In genomic region chr11:81152460-81153160, GRCm38 (mm10) we compare ENCODE assay signal across 8 mouse cellular contexts.
DNase-seq lines count a peak whose midpoint lies in the region; ATAC-seq and TF ChIP-seq lines count a peak whose summit lies in the region.

No protein-coding gene starts in this region.

- H3K9me3 ChIP-seq in heart, embryonic 15.5 days (replicated peaks): no peaks in the 10 kb centered on the region
- no peaks in the 10 kb centered on the region for H3K9me3 ChIP-seq in midbrain, embryonic 11.5 days (ENCODE audit: control insufficient read depth, low read length)

- H3K4me1 ChIP-seq in testis, adult 2 months (ENCODE audit: control insufficient read depth, insufficient read depth, low read length): peaks cover 11% of the 10 kb centered on the region
- peaks cover 25% of the 10 kb centered on the region for H3K4me1 ChIP-seq in heart, embryonic 15.5 days (replicated peaks)
- peaks cover 12% of the 10 kb centered on the region for H3K4me1 ChIP-seq in midbrain, embryonic 11.5 days (ENCODE audit: control insufficient read depth, insufficient read depth, low read length)

- ATAC-seq in heart, embryonic 15.5 days (replicated peaks; ENCODE audit: insufficient number of reproducible peaks, insufficient read depth, low FRiP score, low read depth): peak; percentile 59
- peak; percentile 86 for ATAC-seq in midbrain, embryonic 11.5 days (ENCODE audit: low FRiP score)

- under 1% methylated on average over 53 of the region's 55 CpGs for WGBS in heart, embryonic 15.5 days
- under 1% methylated on average over 42 of the region's 55 CpGs for WGBS in midbrain, embryonic 11.5 days

- H3K4me2 ChIP-seq in heart, embryonic 15.5 days: peak overlapping the region; percentile 93
- peak overlapping the region; percentile 98 for H3K4me2 ChIP-seq in midbrain, embryonic 11.5 days

- no peak for TF ChIP-seq CTCF in testis, adult 2 months (IDR thresholded peaks at IDR 0.05; ENCODE audit: control insufficient read depth, insufficient read depth, insufficient replicate concordance, low read depth, low read length)

- no peak for DNase-seq in testis, postnatal 14 days (ENCODE audit: low spot score)
- DNase-seq in embryo, embryonic 10 days (ENCODE audit: low spot score): peak; percentile 66
- peak; percentile 78 to 79 for DNase-seq in layer of hippocampus, postnatal 14 days (ENCODE audit: low spot score in 2 of 2)
- DNase-seq in midbrain, embryonic 11.5 days (ENCODE audit: low spot score, missing footprints): peak; percentile 95
- DNase-seq in testis, postnatal 10 days (ENCODE audit: low spot score): peak; percentile 56
- no peak for DNase-seq in spleen, postnatal 4 days (ENCODE audit: low spot score in 2 of 2)

- TF ChIP-seq POLR2A in testis, adult 2 months (IDR thresholded peaks at IDR 0.05; ENCODE audit: control insufficient read depth, low read depth, low read length): no peak

- no peaks in the 10 kb centered on the region for H3K36me3 ChIP-seq in testis, adult 2 months (ENCODE audit: control insufficient read depth, insufficient read depth, low read length)
- H3K36me3 ChIP-seq in heart, embryonic 15.5 days: no peaks in the 10 kb centered on the region
- H3K36me3 ChIP-seq in midbrain, embryonic 11.5 days (ENCODE audit: control insufficient read depth, insufficient read depth, low read length): no peaks in the 10 kb centered on the region

- no peak overlapping the region for H3K27ac ChIP-seq in testis, adult 2 months (ENCODE audit: control insufficient read depth, insufficient read depth, low read depth, low read length)
- H3K27ac ChIP-seq in heart, embryonic 15.5 days: no peak overlapping the region
- H3K27ac ChIP-seq in midbrain, embryonic 11.5 days (ENCODE audit: low read depth, low read length): no peak overlapping the region; the same call in 1 of the 2 replicates

- H3K27me3 ChIP-seq in testis, adult 2 months (ENCODE audit: control insufficient read depth, insufficient read depth, low read length): peaks cover 2% of the 10 kb centered on the region; the same call in 1 of the 2 replicates
- H3K27me3 ChIP-seq in heart, embryonic 15.5 days: peaks cover 89% of the 10 kb centered on the region
- H3K27me3 ChIP-seq in midbrain, embryonic 11.5 days (ENCODE audit: control insufficient read depth, insufficient read depth, low read length): peaks cover 21% of the 10 kb centered on the region

- peak overlapping the region; percentile 31 for H3K9ac ChIP-seq in heart, embryonic 15.5 days
- H3K9ac ChIP-seq in midbrain, embryonic 11.5 days (ENCODE audit: low read length): peak overlapping the region; percentile 64

- peak overlapping the region; percentile 11; the same call in 1 of the 2 replicates for H3K4me3 ChIP-seq in testis, adult 2 months (ENCODE audit: control insufficient read depth, low read depth, low read length)
- H3K4me3 ChIP-seq in heart, embryonic 15.5 days: peak overlapping the region; percentile 55
- H3K4me3 ChIP-seq in midbrain, embryonic 11.5 days (ENCODE audit: low read depth, low read length): peak overlapping the region; percentile 62

Comparison
In these comparisons a context has a peak if more than half of its experiments do, and no peak if none do; other contexts are left out.
1. DNase-seq: peak in embryo, embryonic 10 days (single experiment), layer of hippocampus, postnatal 14 days (2 of 2), midbrain, embryonic 11.5 days (single experiment) and testis, postnatal 10 days (single experiment); none in testis, postnatal 14 days (single experiment) and spleen, postnatal 4 days (0 of 2).
2. H3K4me3 ChIP-seq: peak in every context shown above with its lines; median percentile 62 in midbrain, embryonic 11.5 days; 55 in heart, embryonic 15.5 days; 11 in testis, adult 2 months.